Mouse (Mus musculus) adrenal gland, postnatal 25 days (tissue): Measurements from ENCODE around the gene Arhgap44. TPM values are rescaled to one million over a fixed set of nuclear protein-coding genes. Genes with fewer than 3 reads are reported as not detected.

ENCODE experiments used
- DNase-seq: peaks from one replicate; pipeline ENCODE4 v3.0.0; 2021; ENCODE audit warnings: mixed read lengths
- total RNA-seq: library from RNA; stranded (reverse); gene quantifications from 2 replicates; pipeline ENCODE4 v1.2.3, GENCODE M21; 2021

Gene Arhgap44
- total RNA-seq, 1 experiment from 2014 or later, result 7.8 TPM

DNA sequence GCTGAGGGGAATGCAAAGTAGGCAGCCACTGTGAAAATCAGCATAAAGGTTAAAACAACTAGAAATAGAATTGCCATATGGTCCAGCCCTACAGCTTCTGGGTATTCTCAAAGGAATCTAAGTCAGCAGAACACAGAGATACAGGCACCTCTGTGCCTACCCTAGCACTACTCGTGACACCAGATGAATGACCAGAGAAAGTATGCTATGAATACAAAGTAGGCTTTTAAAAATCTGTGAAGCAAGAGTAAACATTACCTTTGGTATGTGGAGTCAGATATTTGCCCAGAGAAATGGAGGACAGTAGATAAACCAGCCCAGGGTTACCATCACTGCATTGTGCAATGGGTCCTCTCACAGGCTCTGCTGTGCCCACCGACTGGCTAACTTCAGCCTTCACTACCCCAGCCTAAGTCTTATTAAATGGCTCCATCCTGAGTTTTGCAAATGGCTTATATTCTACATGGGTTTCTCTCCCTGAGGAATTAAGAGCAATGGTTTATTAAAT is 25.6 kb downstream of the Arhgap44 start:
- no peak for DNase-seq

- DNase-seq, result no peak
Measured at GRCm38 (mm10) chr11:65135251-65135739, 27.5 kb downstream of the Arhgap44 start.

GRCm38 (mm10) chr11:65133661-65134060 is 29.1 kb downstream of the Arhgap44 start:
- DNase-seq, result no peak

DNA sequence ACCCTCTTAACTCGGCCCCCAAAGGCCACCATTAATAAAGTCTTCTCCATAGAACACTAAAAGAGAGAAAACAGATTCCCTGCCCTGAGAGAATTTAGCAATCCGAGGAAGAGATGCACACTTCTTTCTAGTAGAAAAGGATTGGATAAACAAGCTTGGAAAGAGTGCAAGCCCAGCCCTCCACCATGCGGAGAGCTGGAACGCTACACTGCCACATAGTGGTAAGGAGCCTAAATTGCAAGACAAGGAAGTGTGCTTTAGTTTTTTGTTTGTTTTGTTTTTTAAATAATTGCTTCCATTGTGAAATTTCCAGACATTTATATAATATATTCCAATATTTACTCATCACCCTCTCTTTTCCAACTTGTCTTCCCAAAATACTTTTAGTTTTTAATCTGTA is 33.7 kb downstream of the Arhgap44 start:
- DNase-seq, result no peak

DNA sequence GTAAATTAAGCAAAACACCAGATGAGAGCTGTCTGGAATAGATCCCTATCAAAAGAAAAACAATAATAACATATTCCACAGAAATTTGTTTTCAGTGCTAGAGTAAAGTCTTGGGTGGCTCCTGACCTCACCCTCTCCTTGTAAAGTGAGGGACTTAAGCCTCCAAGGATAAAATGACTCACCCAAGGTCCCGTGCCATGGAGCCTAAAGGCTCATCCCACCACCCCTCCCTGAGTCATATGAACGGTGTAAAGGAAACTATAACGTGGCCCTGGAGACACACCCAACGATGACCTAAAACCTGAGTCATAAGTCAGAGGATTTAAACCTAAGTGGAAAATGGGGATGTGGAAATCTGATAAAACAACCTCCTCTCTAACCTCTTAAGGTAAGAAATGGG is 34.1 kb downstream of the Arhgap44 start:
- DNase-seq, result peak; percentile 33

DNA sequence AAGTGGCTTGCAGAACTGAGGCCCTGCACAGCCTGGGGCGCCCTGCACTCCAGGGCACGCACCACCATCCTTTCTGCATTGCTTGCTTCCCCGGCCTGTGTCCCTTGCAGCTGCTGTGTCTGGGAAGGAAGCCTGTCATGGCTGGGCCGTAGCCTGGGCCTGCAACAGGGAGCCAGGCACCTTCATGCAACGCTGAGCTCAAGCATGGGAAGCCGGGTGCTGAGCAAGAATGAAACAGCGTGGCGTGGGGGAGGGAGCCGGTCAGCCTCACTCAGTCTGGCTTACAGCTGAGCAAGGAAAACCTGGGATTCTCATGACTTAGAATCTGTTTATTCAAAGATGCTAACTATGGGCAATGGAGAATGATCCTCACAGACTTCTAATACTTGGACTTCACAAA is 36.2 kb downstream of the Arhgap44 start:
- no peak for DNase-seq

- no peak for DNase-seq
Measured at GRCm38 (mm10) chr11:65124913-65125418, 37.8 kb downstream of the Arhgap44 start.

DNA sequence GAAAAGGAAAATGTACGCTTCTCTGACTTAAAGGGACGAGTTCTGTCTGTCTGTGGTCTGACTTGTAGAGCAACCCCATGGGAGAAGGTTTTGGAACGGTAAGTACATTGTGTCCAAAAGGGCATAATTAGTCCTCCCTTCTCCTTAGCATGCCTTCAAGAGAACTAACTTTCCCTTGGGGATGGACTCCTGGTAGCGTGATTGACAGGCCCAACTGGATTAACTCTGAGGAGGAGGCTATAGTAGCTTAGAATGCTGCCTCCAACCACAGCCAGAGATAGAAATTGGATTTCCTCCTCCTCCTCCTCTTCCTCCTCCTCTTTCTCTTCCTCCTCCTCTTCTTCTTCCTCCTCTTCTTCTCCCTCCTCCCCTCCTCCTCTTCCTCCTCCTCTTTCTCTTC is 42.5 kb downstream of the Arhgap44 start:
- no peak for DNase-seq

DNA sequence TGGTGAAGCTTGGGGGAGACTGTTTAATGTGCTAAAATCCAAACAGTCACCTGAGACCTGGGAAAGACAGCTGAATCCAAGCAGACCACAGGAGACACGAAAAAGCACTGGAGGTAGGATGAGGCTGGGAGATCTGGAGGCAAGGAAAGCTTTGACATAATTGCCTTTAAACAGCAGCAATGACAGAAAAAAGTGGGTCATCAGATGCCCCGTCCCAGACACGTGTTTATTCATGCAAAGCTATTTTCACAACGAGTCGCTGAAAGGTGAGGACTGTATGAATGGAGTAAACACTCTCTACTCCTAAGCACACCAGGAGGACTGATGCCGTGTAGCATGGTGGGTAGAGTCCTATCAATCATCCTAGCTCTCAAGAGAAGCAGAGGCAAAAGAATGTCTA is 47.0 kb downstream of the Arhgap44 start:
- no peak for DNase-seq

- DNase-seq, result no peak
Measured at GRCm38 (mm10) chr11:65112086-65112485, 50.7 kb downstream of the Arhgap44 start.

GRCm38 (mm10) chr11:65111651-65112050 is 51.1 kb downstream of the Arhgap44 start:
- DNase-seq, result no peak

DNA sequence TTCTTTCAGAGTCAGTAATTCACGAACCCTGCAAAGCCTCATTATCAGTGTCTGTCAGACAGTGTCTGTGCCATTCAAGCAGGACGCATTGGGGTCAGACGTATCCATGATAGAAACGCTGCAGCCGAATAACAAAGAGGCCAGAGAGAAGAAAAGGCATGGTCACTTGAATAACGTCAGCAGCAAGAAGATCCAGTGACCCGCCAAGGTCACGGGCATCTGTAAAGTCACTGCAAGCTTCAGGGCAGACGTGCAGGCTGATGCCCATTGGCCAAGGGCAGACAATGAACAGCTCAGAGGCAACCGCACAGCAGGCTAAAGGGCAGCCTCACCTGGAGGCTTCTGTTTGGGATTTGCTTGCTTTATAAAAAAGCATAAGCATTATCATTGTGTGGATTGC is 52.7 kb downstream of the Arhgap44 start:
- no peak for DNase-seq

GRCm38 (mm10) chr11:65107734-65108171 is 55.0 kb downstream of the Arhgap44 start:
- peak; percentile 35 for DNase-seq

DNA sequence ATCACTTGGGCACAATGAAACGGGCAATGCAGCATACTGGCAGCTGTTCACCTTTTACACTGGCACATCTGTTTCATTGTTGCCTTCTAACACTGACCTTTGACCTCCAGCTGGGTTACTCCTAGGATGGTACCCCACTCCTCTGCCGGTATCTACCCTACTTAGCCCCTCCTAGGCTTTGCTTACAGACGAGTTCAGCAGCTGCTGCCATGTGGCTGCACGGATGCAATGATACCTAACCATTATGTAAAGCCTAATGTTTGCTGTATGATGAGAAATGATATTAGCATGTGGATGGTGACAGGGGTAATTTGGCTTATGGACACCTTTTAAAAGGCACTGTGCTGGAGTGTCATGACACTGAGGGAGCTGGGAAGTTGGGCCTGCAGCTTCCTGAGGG is 55.6 kb downstream of the Arhgap44 start:
- no peak for DNase-seq

- no peak for DNase-seq
Measured at GRCm38 (mm10) chr11:65104076-65104475, 58.7 kb downstream of the Arhgap44 start.

GRCm38 (mm10) chr11:65101206-65101605 is 61.6 kb downstream of the Arhgap44 start:
- DNase-seq, result no peak

DNA sequence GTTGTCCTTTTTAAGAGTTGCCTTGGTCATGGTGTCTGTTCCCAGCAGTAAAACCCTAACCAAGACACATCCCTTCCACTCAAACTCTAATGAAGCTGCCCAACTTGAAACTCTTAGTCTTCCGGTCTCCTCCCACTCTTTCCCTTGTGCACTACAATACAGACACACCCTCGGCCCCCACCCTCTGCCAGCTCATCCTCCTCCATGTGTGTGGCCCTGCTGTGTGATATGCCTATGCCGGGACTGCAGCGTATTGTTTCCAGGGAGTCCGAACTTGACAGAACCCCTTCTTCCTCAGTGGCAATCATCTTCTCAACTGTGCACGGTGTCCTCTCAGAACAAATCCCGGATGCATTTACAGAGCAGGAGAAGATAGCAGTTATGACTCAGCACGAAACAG is 62.7 kb downstream of the Arhgap44 start:
- DNase-seq, result no peak

DNA sequence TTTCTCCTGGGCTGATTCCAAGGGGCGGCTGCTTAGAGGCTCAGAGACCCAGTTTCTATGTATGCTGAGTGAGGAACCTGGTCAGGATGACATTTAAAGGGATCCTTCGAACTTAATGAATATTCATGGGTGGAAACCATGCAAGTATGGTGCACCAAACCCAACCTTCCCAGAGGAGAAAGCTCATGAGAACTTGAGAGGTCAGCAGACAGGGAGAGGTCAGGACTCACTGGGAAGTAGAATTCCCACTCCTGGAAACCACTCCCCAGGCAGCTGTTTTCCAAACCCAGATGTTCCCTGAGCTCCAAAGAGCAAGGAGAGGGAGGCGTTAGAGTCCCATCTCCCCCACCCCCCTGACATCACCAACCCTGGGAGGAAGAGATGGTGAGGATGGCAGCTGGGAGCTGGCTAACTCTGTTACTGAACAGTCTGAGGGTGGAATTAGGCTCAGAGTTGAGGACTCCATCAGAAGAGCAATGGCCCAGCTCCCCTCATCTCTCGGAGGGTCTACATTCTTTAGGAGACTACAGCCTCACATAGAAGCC is 65.2 kb downstream of the Arhgap44 start:
- no peak for DNase-seq

- no peak for DNase-seq
Measured at GRCm38 (mm10) chr11:65096866-65097265, 65.9 kb downstream of the Arhgap44 start.

DNA sequence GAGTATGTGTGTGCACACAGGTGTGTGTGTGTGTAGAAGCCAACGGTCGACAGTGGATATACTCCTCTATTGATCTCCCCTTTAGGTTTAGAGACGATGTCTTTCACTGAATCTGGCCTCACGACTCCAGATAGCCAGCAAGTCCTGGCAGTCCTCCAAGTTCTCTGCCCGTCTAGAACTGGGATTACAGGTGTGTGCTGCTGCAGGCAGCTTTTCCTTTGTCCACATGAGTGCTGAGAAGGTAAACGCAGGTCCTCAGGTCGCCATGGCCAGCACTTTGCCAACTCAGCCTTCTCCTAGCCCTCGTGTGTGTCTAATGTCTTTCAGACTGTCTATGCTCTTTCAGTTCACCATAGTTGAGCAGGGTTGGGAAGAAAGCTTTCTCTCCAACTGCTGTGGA is 69.9 kb downstream of the Arhgap44 start:
- no peak for DNase-seq

GRCm38 (mm10) chr11:65090386-65090785 is 72.4 kb downstream of the Arhgap44 start:
- no peak for DNase-seq

DNA sequence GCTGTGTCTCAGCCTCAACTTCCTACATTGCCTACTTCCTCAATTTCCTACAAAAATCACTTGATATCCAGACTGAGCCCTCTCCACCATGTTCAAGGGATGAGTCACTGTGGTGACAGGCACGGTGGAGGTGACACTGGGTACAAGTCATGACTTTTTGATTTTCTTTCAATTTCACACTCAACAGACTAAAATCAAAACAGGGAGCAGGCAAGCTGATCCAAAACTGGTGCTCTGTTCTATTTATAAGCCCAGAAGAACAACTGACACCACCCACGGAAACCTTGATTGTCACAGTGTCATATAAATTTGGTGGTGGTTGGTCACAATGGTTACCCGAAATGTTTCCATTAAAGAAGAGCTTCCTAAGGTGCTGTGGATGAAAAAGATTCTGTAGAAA is 72.8 kb downstream of the Arhgap44 start:
- DNase-seq, result no peak

- no peak for DNase-seq
Measured at GRCm38 (mm10) chr11:65089282-65089681, 73.5 kb downstream of the Arhgap44 start.

- DNase-seq, result peak; percentile 59
Measured at GRCm38 (mm10) chr11:65088451-65089222, 74.1 kb downstream of the Arhgap44 start.
